Mouse (Mus musculus): ENCODE measurements around the gene Fam171a1. TPM values are rescaled to one million over a fixed set of nuclear protein-coding genes. Genes with fewer than 3 reads are reported as not detected.

Fam171a1 gene
- polyA plus RNA-seq, 1 experiment from 2014 or later: 9.7 TPM

- H3K27ac ChIP-seq (replicated peaks): no peak overlapping the region
- WGBS: 85% methylated on average over 3 of the region's 3 CpGs
- DNase-seq (ENCODE audit: low spot score) (no peak), ATAC-seq (ENCODE audit: low FRiP score, low TSS enrichment) (no peak)
- H3K27me3 ChIP-seq (ENCODE audit: control insufficient read depth, insufficient read depth, low read length): no peaks in the 10 kb centered on the region
- no peaks in the 10 kb centered on the region for H3K4me1 ChIP-seq (replicated peaks; ENCODE audit: control insufficient read depth, insufficient read depth)
- H3K4me3 ChIP-seq (ENCODE audit: low read depth, low read length): no peak overlapping the region
- no peak overlapping the region for H3K9ac ChIP-seq (ENCODE audit: low read length)
- H3K36me3 ChIP-seq (ENCODE audit: control insufficient read depth, insufficient read depth, low read length): no peaks in the 10 kb centered on the region
- no peaks in the 10 kb centered on the region for H3K9me3 ChIP-seq (ENCODE audit: control insufficient read depth, low read length)
- TF ChIP-seq EP300 (optimal IDR thresholded peaks at IDR 0.05): no peak
- TF ChIP-seq CTCF (IDR thresholded peaks at IDR 0.05; ENCODE audit: low read depth): no peak
- H3K4me2 ChIP-seq (replicated peaks; ENCODE audit: low read depth): no peak overlapping the region
Measured at GRCm38 (mm10) chr2:3266466-3266865, 152.4 kb downstream of the Fam171a1 start.

- 32% methylated on average over 3 of the region's 3 CpGs for WGBS
Measured at GRCm38 (mm10) chr2:3267879-3268278, 153.9 kb downstream of the Fam171a1 start.

GRCm38 (mm10) chr2:3273349-3273748, 159.3 kb downstream of the Fam171a1 start:
- Histone ChIP-seq H3K4me2 (replicated peaks; ENCODE audit: low read depth) (no peak overlapping the region), H3K4me3 (ENCODE audit: low read depth, low read length) (no peak overlapping the region), H3K27ac (replicated peaks) (no peak overlapping the region), H3K4me1 (replicated peaks; ENCODE audit: control insufficient read depth, insufficient read depth) (no peaks in the 10 kb centered on the region), H3K36me3 (ENCODE audit: control insufficient read depth, insufficient read depth, low read length) (no peaks in the 10 kb centered on the region), H3K27me3 (ENCODE audit: control insufficient read depth, insufficient read depth, low read length) (no peaks in the 10 kb centered on the region), H3K9me3 (ENCODE audit: control insufficient read depth, low read length) (no peaks in the 10 kb centered on the region), H3K9ac (ENCODE audit: low read length) (no peak overlapping the region)
- 89% methylated on average over 2 of the region's 2 CpGs for WGBS
- TF ChIP-seq CTCF (IDR thresholded peaks at IDR 0.05; ENCODE audit: low read depth): no peak
- TF ChIP-seq EP300 (optimal IDR thresholded peaks at IDR 0.05): no peak
- ATAC-seq (ENCODE audit: low FRiP score, low TSS enrichment) (no peak), DNase-seq (ENCODE audit: low spot score) (no peak)

More at GRCm38 (mm10) chr2:3267879-3268278, 153.9 kb downstream of the Fam171a1 start:
- Histone ChIP-seq H3K36me3 (ENCODE audit: control insufficient read depth, insufficient read depth, low read length) (no peaks in the 10 kb centered on the region), H3K27me3 (ENCODE audit: control insufficient read depth, insufficient read depth, low read length) (no peaks in the 10 kb centered on the region), H3K27ac (replicated peaks) (no peak overlapping the region), H3K4me3 (ENCODE audit: low read depth, low read length) (no peak overlapping the region), H3K4me2 (replicated peaks; ENCODE audit: low read depth) (no peak overlapping the region), H3K9me3 (ENCODE audit: control insufficient read depth, low read length) (no peaks in the 10 kb centered on the region), H3K9ac (ENCODE audit: low read length) (no peak overlapping the region), H3K4me1 (replicated peaks; ENCODE audit: control insufficient read depth, insufficient read depth) (no peaks in the 10 kb centered on the region)
- no peak for DNase-seq (ENCODE audit: low spot score)
- TF ChIP-seq EP300 (optimal IDR thresholded peaks at IDR 0.05) (no peak), CTCF (IDR thresholded peaks at IDR 0.05; ENCODE audit: low read depth) (no peak)
- no peak for ATAC-seq (ENCODE audit: low FRiP score, low TSS enrichment)

- no peaks in the 10 kb centered on the region for H3K27me3 ChIP-seq (ENCODE audit: control insufficient read depth, insufficient read depth, low read length)
- DNase-seq (ENCODE audit: low spot score): no peak
- H3K27ac ChIP-seq (replicated peaks): no peak overlapping the region
- 69% methylated on average over 2 of the region's 2 CpGs for WGBS
- ATAC-seq (ENCODE audit: low FRiP score, low TSS enrichment): no peak
- TF ChIP-seq EP300 (optimal IDR thresholded peaks at IDR 0.05): no peak
- no peak for TF ChIP-seq CTCF (IDR thresholded peaks at IDR 0.05; ENCODE audit: low read depth)
- no peak overlapping the region for H3K4me3 ChIP-seq (ENCODE audit: low read depth, low read length)
- H3K9ac ChIP-seq (ENCODE audit: low read length): no peak overlapping the region
- no peaks in the 10 kb centered on the region for H3K9me3 ChIP-seq (ENCODE audit: control insufficient read depth, low read length)
- no peaks in the 10 kb centered on the region for H3K4me1 ChIP-seq (replicated peaks; ENCODE audit: control insufficient read depth, insufficient read depth)
- no peaks in the 10 kb centered on the region for H3K36me3 ChIP-seq (ENCODE audit: control insufficient read depth, insufficient read depth, low read length)
- H3K4me2 ChIP-seq (replicated peaks; ENCODE audit: low read depth): no peak overlapping the region
Measured at GRCm38 (mm10) chr2:3276106-3276505, 162.1 kb downstream of the Fam171a1 start.

Small RNAs within 50 kb of the gene (microRNA-seq; reads per million reads assigned to microRNA genes)
- not detected for gene Gm27306

Other genes starting within 250 kb of the Fam171a1 start
- 23.8 and 24.0 TPM in 2 replicates for gene Nmt2, start 170.0 kb downstream of the Fam171a1 start, polyA plus RNA-seq (2015; fragmentation: Nextera tagmentation; extraction: Ambion mirVana)
- 17.2 and 20.3 TPM in 2 replicates for gene Rpp38, start 218.4 kb downstream of the Fam171a1 start, polyA plus RNA-seq (2015; fragmentation: Nextera tagmentation; extraction: Ambion mirVana)
- 0.25 and 1.1 TPM in 2 replicates for gene Acbd7, start 221.9 kb downstream of the Fam171a1 start, polyA plus RNA-seq (2015; fragmentation: Nextera tagmentation; extraction: Ambion mirVana)